Mouse (Mus musculus): ENCODE measurements around the gene Rhebl1. TPM values are rescaled to one million over a fixed set of nuclear protein-coding genes. Genes with fewer than 3 reads are reported as not detected.
A peak's percentile ranks its signal among the peaks of the same experiment; 100 is the strongest.
"Not testable (repeated sequence)": the region's sequence is repeated elsewhere in the genome, so short reads cannot be mapped to it uniquely, and the experiment has no call there.

Gene Rhebl1
- polyA plus RNA-seq (2012): 0.24 and 0.38 TPM in 2 replicates

- Histone ChIP-seq H3K4me1 (ENCODE audit: control insufficient read depth) (peaks cover 50% of the 10 kb centered on the region), H3K9me3 (ENCODE audit: control insufficient read depth, low read length) (peaks cover 14% of the 10 kb centered on the region; the same call in 1 of the 2 replicates), H3K27me3 (ENCODE audit: control insufficient read depth) (peaks cover 82% of the 10 kb centered on the region), H3K36me3 (ENCODE audit: control insufficient read depth) (no peaks in the 10 kb centered on the region), H3K4me3 (replicated peaks) (peak within 1 kb of the TSS; percentile 54)
- TF ChIP-seq GATA1 (IDR thresholded peaks at IDR 0.05; ENCODE audit: low read length) (no peak), TAL1 (IDR thresholded peaks at IDR 0.05; ENCODE audit: low read length) (no peak)
Observed at GRCm38 (mm10) chr15:98893940-98894745, at the start of gene Rhebl1. Rhebl1 (minus strand) TSS chr15:98894540.

GRCm38 (mm10) chr15:98943133-98943532 lies 48.8 kb upstream of the Rhebl1 start:
- TF ChIP-seq TAL1 (IDR thresholded peaks at IDR 0.05; ENCODE audit: low read length): no peak
- TF ChIP-seq GATA1 (IDR thresholded peaks at IDR 0.05; ENCODE audit: low read length): no peak
- peaks cover 2% of the 10 kb centered on the region; the same call in 1 of the 2 replicates for H3K9me3 ChIP-seq (ENCODE audit: control insufficient read depth, low read length)
- H3K36me3 ChIP-seq (ENCODE audit: control insufficient read depth): no peaks in the 10 kb centered on the region
- no peaks in the 10 kb centered on the region for H3K27me3 ChIP-seq (ENCODE audit: control insufficient read depth)
- no peak overlapping the region for H3K4me3 ChIP-seq (replicated peaks)
- peaks cover 10% of the 10 kb centered on the region for H3K4me1 ChIP-seq (ENCODE audit: control insufficient read depth)

- Histone ChIP-seq H3K4me3 (replicated peaks) (no peak overlapping the region), H3K4me1 (ENCODE audit: control insufficient read depth) (peaks cover 12% of the 10 kb centered on the region), H3K27me3 (ENCODE audit: control insufficient read depth) (no peaks in the 10 kb centered on the region), H3K9me3 (ENCODE audit: control insufficient read depth, low read length) (peaks cover 2% of the 10 kb centered on the region; the same call in 1 of the 2 replicates), H3K36me3 (ENCODE audit: control insufficient read depth) (peaks cover 2% of the 10 kb centered on the region)
- no peak for TF ChIP-seq GATA1 (IDR thresholded peaks at IDR 0.05; ENCODE audit: low read length)
- no peak for TF ChIP-seq TAL1 (IDR thresholded peaks at IDR 0.05; ENCODE audit: low read length)
Observed at GRCm38 (mm10) chr15:98942081-98942480, 47.7 kb upstream of the Rhebl1 start.

- Histone ChIP-seq H3K9me3 (ENCODE audit: control insufficient read depth, low read length) (peaks cover 2% of the 10 kb centered on the region; the same call in 1 of the 2 replicates), H3K36me3 (ENCODE audit: control insufficient read depth) (peaks cover 4% of the 10 kb centered on the region), H3K27me3 (ENCODE audit: control insufficient read depth) (no peaks in the 10 kb centered on the region), H3K4me1 (ENCODE audit: control insufficient read depth) (peaks cover 12% of the 10 kb centered on the region), H3K4me3 (replicated peaks) (no peak overlapping the region)
- TF ChIP-seq TAL1 (IDR thresholded peaks at IDR 0.05; ENCODE audit: low read length): no peak
- TF ChIP-seq GATA1 (IDR thresholded peaks at IDR 0.05; ENCODE audit: low read length): no peak
Observed at GRCm38 (mm10) chr15:98941539-98941938, 47.2 kb upstream of the Rhebl1 start.

- Histone ChIP-seq H3K27me3 (ENCODE audit: control insufficient read depth) (no peaks in the 10 kb centered on the region), H3K4me3 (replicated peaks) (no peak overlapping the region), H3K9me3 (ENCODE audit: control insufficient read depth, low read length) (peaks cover 2% of the 10 kb centered on the region; the same call in 1 of the 2 replicates), H3K36me3 (ENCODE audit: control insufficient read depth) (peaks cover 4% of the 10 kb centered on the region), H3K4me1 (ENCODE audit: control insufficient read depth) (peaks cover 18% of the 10 kb centered on the region)
- TF ChIP-seq GATA1 (IDR thresholded peaks at IDR 0.05; ENCODE audit: low read length): no peak
- no peak for TF ChIP-seq TAL1 (IDR thresholded peaks at IDR 0.05; ENCODE audit: low read length)
Observed at GRCm38 (mm10) chr15:98940816-98941215, 46.5 kb upstream of the Rhebl1 start.

- Histone ChIP-seq H3K9me3 (ENCODE audit: control insufficient read depth, low read length) (no peaks in the 10 kb centered on the region; the same call in 1 of the 2 replicates), H3K27me3 (ENCODE audit: control insufficient read depth) (no peaks in the 10 kb centered on the region), H3K4me1 (ENCODE audit: control insufficient read depth) (peaks cover 39% of the 10 kb centered on the region), H3K4me3 (replicated peaks) (peak within 1 kb of the TSS; percentile 89), H3K36me3 (ENCODE audit: control insufficient read depth) (peaks cover 36% of the 10 kb centered on the region)
- no peak for TF ChIP-seq GATA1 (IDR thresholded peaks at IDR 0.05; ENCODE audit: low read length)
- TF ChIP-seq TAL1 (IDR thresholded peaks at IDR 0.05; ENCODE audit: low read length): no peak
Observed at GRCm38 (mm10) chr15:98934217-98934839, 40.0 kb upstream of the Rhebl1 start, which contains the start of gene Tuba1b. Tuba1b (minus strand) TSS chr15:98934565.

- H3K27me3 ChIP-seq (ENCODE audit: control insufficient read depth): no peaks in the 10 kb centered on the region
- no peak for TF ChIP-seq GATA1 (IDR thresholded peaks at IDR 0.05; ENCODE audit: low read length)
- TF ChIP-seq TAL1 (IDR thresholded peaks at IDR 0.05; ENCODE audit: low read length): no peak
- peak overlapping the region; percentile 89 for H3K4me3 ChIP-seq (replicated peaks)
- no peaks in the 10 kb centered on the region; the same call in 1 of the 2 replicates for H3K9me3 ChIP-seq (ENCODE audit: control insufficient read depth, low read length)
- peaks cover 40% of the 10 kb centered on the region for H3K4me1 ChIP-seq (ENCODE audit: control insufficient read depth)
- H3K36me3 ChIP-seq (ENCODE audit: control insufficient read depth): peaks cover 36% of the 10 kb centered on the region
Observed at GRCm38 (mm10) chr15:98933833-98934216, 39.5 kb upstream of the Rhebl1 start.

- not testable (repeated sequence) for H3K9me3 ChIP-seq (ENCODE audit: control insufficient read depth, low read length); H3K27me3 ChIP-seq (ENCODE audit: control insufficient read depth)
- Histone ChIP-seq H3K36me3 (ENCODE audit: control insufficient read depth) (peaks cover 38% of the 10 kb centered on the region), H3K4me3 (replicated peaks) (peak overlapping the region; percentile 89), H3K4me1 (ENCODE audit: control insufficient read depth) (peaks cover 44% of the 10 kb centered on the region)
Observed at GRCm38 (mm10) chr15:98933004-98933671, 38.8 kb upstream of the Rhebl1 start.

- Histone ChIP-seq H3K4me3 (replicated peaks) (peak overlapping the region; percentile 6), H3K9me3 (ENCODE audit: control insufficient read depth, low read length) (peaks cover 5% of the 10 kb centered on the region), H3K27me3 (ENCODE audit: control insufficient read depth) (no peaks in the 10 kb centered on the region; the same call in 1 of the 2 replicates), H3K4me1 (ENCODE audit: control insufficient read depth) (peaks cover 40% of the 10 kb centered on the region), H3K36me3 (ENCODE audit: control insufficient read depth) (peaks cover 34% of the 10 kb centered on the region)
- TF ChIP-seq TAL1 (IDR thresholded peaks at IDR 0.05; ENCODE audit: low read length) (no peak), GATA1 (IDR thresholded peaks at IDR 0.05; ENCODE audit: low read length) (no peak)
Observed at GRCm38 (mm10) chr15:98930998-98931397, 36.7 kb upstream of the Rhebl1 start.
